10 mouse cellular contexts compared by ENCODE assay signal in the genomic region with DNA sequence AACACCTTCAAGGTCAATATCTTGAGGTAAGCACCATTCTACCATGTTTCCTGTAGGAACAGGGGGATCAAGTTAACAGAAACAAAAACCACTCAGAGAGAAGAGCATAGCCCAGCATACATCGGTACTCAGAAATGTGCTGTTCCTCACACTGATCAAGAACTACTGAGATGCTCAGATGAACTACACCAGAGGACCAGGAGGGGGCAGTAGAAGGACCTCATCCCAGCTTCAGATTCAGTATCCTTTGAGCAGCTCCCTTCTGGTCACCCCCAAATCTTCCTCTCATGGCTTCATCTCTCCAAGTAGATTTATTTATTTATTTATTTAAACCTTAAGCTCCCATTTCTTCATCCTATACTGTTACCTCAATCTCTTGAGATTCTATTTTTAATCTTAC. TPM values are rescaled to one million over a fixed set of nuclear protein-coding genes. Genes with fewer than 3 reads are reported as not detected.
DNase-seq lines count a peak whose midpoint lies in the region; ATAC-seq and TF ChIP-seq lines count a peak whose summit lies in the region.
"Had no signal": no experiment of that assay in that cellular context is flagged by ENCODE, and none has a peak within 500 bp of the region (broad histone marks: within the 10 kb centered on the region; RNA-seq: fewer than 3 reads in every experiment).

No protein-coding gene starts in this region.

- H3K9me3 ChIP-seq in E14TG2a.4 (ENCODE audit: low read length) = no peaks in the 10 kb centered on the region
- H3K9me3 ChIP-seq in embryonic facial prominence, embryonic 11.5 days (replicated peaks; ENCODE audit: control insufficient read depth, low read length) = no peaks in the 10 kb centered on the region
- H3K9me3 ChIP-seq: liver, embryonic 15.5 days; stomach, embryonic 15.5 days had no signal

- no peak overlapping the region for H3K4me2 ChIP-seq in embryonic facial prominence, embryonic 11.5 days (ENCODE audit: low read depth, low read length)
- H3K4me2 ChIP-seq: liver, embryonic 15.5 days; stomach, embryonic 15.5 days had no signal

- peak overlapping the region; percentile 33; the same call in 1 of the 2 replicates for H3K27ac ChIP-seq in layer of hippocampus, adult 2 months
- H3K27ac ChIP-seq in embryonic facial prominence, embryonic 11.5 days (replicated peaks; ENCODE audit: low read depth, low read length) = no peak overlapping the region
- H3K27ac ChIP-seq: liver, embryonic 15.5 days; stomach, embryonic 15.5 days had no signal

- WGBS in embryonic facial prominence, embryonic 11.5 days = 61% methylated on average over 1 of the region's 1 CpGs

- H3K4me1 ChIP-seq in E14TG2a.4 (replicated peaks; ENCODE audit: low read depth, low read length) = no peaks in the 10 kb centered on the region
- no peaks in the 10 kb centered on the region for H3K4me1 ChIP-seq in embryonic facial prominence, embryonic 11.5 days (ENCODE audit: control insufficient read depth, insufficient read depth, low read length)
- H3K4me1 ChIP-seq: liver, embryonic 15.5 days; stomach, embryonic 15.5 days had no signal

- peak; percentile 86 for TF ChIP-seq CTCF in layer of hippocampus, adult 2 months (conservative IDR thresholded peaks at IDR 0.05)
- TF ChIP-seq CTCF in E14TG2a.4 (conservative IDR thresholded peaks at IDR 0.05; ENCODE audit: low read length) = peak; percentile 74

- no peaks in the 10 kb centered on the region for H3K36me3 ChIP-seq in E14TG2a.4 (ENCODE audit: insufficient read depth, low read length)
- no peaks in the 10 kb centered on the region for H3K36me3 ChIP-seq in embryonic facial prominence, embryonic 11.5 days (replicated peaks; ENCODE audit: control insufficient read depth, insufficient read depth, low read depth, low read length)
- H3K36me3 ChIP-seq: liver, embryonic 15.5 days; stomach, embryonic 15.5 days had no signal

- DNase-seq in layer of hippocampus, adult 2 months (ENCODE audit: low spot score in 2 of 2) = peak; percentile 26 to 57
- DNase-seq in layer of hippocampus, postnatal 36 days = no peak
- DNase-seq in adipocyte (ENCODE audit: low spot score) = peak; percentile 47
- DNase-seq in embryonic facial prominence, embryonic 11.5 days (ENCODE audit: low spot score) = peak; percentile 43
- peak; percentile 36 for DNase-seq in layer of hippocampus, adult 9-11 months
- DNase-seq in spleen, postnatal 10 days (ENCODE audit: low spot score in 2 of 2) = peak; percentile 19 to 67
- no peak for DNase-seq in gastrocnemius, postnatal 36 days

- intact Hi-C loops in gastrocnemius, postnatal 36 days (cut with DNase I) = no loop called here

- ATAC-seq in embryonic facial prominence, embryonic 11.5 days (replicated peaks; ENCODE audit: insufficient number of reproducible peaks, low FRiP score, low TSS enrichment, low read depth) = no peak

- H3K27me3 ChIP-seq in E14TG2a.4 (ENCODE audit: insufficient read depth, low read length) = no peaks in the 10 kb centered on the region
- no peaks in the 10 kb centered on the region for H3K27me3 ChIP-seq in embryonic facial prominence, embryonic 11.5 days (ENCODE audit: control insufficient read depth, insufficient read depth, low read length)
- H3K27me3 ChIP-seq: liver, embryonic 15.5 days; stomach, embryonic 15.5 days had no signal

- no peak overlapping the region for H3K9ac ChIP-seq in embryonic facial prominence, embryonic 11.5 days (replicated peaks; ENCODE audit: low read length)
- H3K9ac ChIP-seq: liver, embryonic 15.5 days; stomach, embryonic 15.5 days had no signal

- H3K4me3 ChIP-seq in layer of hippocampus, adult 2 months = no peak overlapping the region
- no peak overlapping the region for H3K4me3 ChIP-seq in E14TG2a.4 (replicated peaks; ENCODE audit: low read length)
- no peak overlapping the region for H3K4me3 ChIP-seq in embryonic facial prominence, embryonic 11.5 days (ENCODE audit: low read depth, low read length)
- H3K4me3 ChIP-seq: liver, embryonic 15.5 days; stomach, embryonic 15.5 days had no signal

RNA-seq across cellular contexts. Expression of a gene that starts 12.2 kb away (rescaled TPM):
- 10 to 100 TPM; 42.5 to 47.0 TPM for total RNA-seq in layer of hippocampus, adult 2 months (2021)
- 10 to 100 TPM; 46.2 to 48.4 TPM for total RNA-seq in layer of hippocampus, postnatal 36 days (2021)
- polyA plus RNA-seq in embryonic facial prominence, embryonic 11.5 days (2014; fragmentation: Nextera tagmentation; extraction: Ambion mirVana) = 12.6 and 14.1 TPM in 2 replicates
- 1 to 10 TPM; 1.0 to 1.6 TPM for total RNA-seq in gastrocnemius, postnatal 36 days (2021)

RNA-seq across cellular contexts. Expression of a gene that starts 15.1 kb away (rescaled TPM):
- not detected for total RNA-seq in layer of hippocampus, adult 2 months (2021)
- total RNA-seq in layer of hippocampus, postnatal 36 days (2021) = under 1 TPM in 1 of 2 experiments, not detected in 1; 0.33 TPM
- not detected in 2 replicates for polyA plus RNA-seq in embryonic facial prominence, embryonic 11.5 days (2014; fragmentation: Nextera tagmentation; extraction: Ambion mirVana)
- total RNA-seq in gastrocnemius, postnatal 36 days (2021) = not detected
- polyA plus RNA-seq: liver, embryonic 15.5 days had no signal

RNA-seq across cellular contexts. Expression of a gene that starts 47.4 kb away (rescaled TPM):
- total RNA-seq in layer of hippocampus, adult 2 months (2021) = 10 to 100 TPM; 34.0 to 36.0 TPM
- 10 to 100 TPM; 33.9 to 36.0 TPM for total RNA-seq in layer of hippocampus, postnatal 36 days (2021)
- 174 and 202 TPM in 2 replicates for polyA plus RNA-seq in embryonic facial prominence, embryonic 11.5 days (2014; fragmentation: Nextera tagmentation; extraction: Ambion mirVana)
- 10 to 100 TPM; 21.6 to 24.2 TPM for total RNA-seq in gastrocnemius, postnatal 36 days (2021)

Comparison
In these comparisons a context has a peak if more than half of its experiments do, and no peak if none do; other contexts are left out.
1. DNase-seq: peak in layer of hippocampus, adult 2 months (2 of 2), adipocyte (single experiment), embryonic facial prominence, embryonic 11.5 days (single experiment), layer of hippocampus, adult 9-11 months (single experiment) and spleen, postnatal 10 days (2 of 2); none in layer of hippocampus, postnatal 36 days (0 of 2) and gastrocnemius, postnatal 36 days (0 of 2).
2. RNA of a gene that starts 12.2 kb away (total RNA-seq): 46.2 to 48.4 TPM in layer of hippocampus, postnatal 36 days and 42.5 to 47.0 TPM in layer of hippocampus, adult 2 months; 1.0 to 1.6 TPM in gastrocnemius, postnatal 36 days; every median in the first group is over 10 times any median in the second.